Mouse (Mus musculus): ENCODE measurements around the gene Ndufaf3.

- TF ChIP-seq POLR2A (IDR thresholded peaks at IDR 0.05; ENCODE audit: low read depth, low read length) (no peak), CTCF (IDR thresholded peaks at IDR 0.05; ENCODE audit: borderline replicate concordance, insufficient read depth, low read length) (no peak)
Observed at GRCm38 (mm10) chr9:108577934-108578544, 10.8 kb upstream of the Ndufaf3 start.

All from embryonic fibroblast, embryonic 13.5 days (primary cell).